Mouse (Mus musculus): ENCODE data around the gene Magoh.

DNA sequence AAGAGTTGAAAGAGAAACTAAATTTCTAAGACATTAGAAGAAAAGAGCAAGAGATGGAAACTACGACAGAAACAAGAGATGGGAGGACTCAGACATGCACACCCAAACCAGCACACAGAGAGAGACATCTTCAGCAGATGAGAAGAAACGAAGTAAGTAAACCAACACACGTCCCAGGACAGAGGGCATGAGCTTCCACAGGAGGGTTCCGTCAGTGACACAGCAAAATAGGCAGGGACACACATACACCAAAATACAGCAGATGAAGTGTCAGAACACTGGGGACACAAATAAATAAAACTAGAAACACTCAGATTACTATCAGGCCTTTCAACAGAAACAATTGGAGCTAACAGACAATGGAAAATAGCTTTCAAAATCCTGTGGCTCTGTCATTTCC, 30.5 kb downstream of the Magoh start:
- TF ChIP-seq GATA1 (IDR thresholded peaks at IDR 0.05; ENCODE audit: borderline replicate concordance, low read length) (no peak), FLI1 (IDR thresholded peaks at IDR 0.05; ENCODE audit: low read length) (no peak)
